Mouse (Mus musculus) frontal cortex, postnatal 10 days (tissue): Measurements from ENCODE around the gene Gm10377.
"Not testable (repeated sequence)": the region's sequence is repeated elsewhere in the genome, so short reads cannot be mapped to it uniquely, and the experiment has no call there.

Source experiments
- DNase-seq, 2 experiments: peaks; one replicate each; pipeline ENCODE4 v3.0.0; 2022; ENCODE audit warnings: low spot score in 2 of 2, mixed read lengths in 1 of 2

Gm10377 gene

GRCm38 (mm10) chr14:42797887-42798286, at the start of gene Gm10377:
TSS of gene Gm10377 (minus strand) at chr14:42797987.
- not testable (repeated sequence) for DNase-seq

GRCm38 (mm10) chr14:42768721-42769120, 29.1 kb downstream of the Gm10377 start, which contains the start of gene Gm3015:
TSS of gene Gm3015 (minus strand) at chr14:42768821.
- DNase-seq: not testable (repeated sequence)
